Mouse (Mus musculus) ES-Bruce4 (cell line): ENCODE measurements around the gene Ssbp2.

Experiments
- CTCF ChIP-seq: IDR thresholded peaks from one replicate; pipeline ENCODE4 v1.8.1; 2011; ENCODE audit warnings: low read depth, low read length
- POLR2A ChIP-seq: IDR thresholded peaks from one replicate; pipeline ENCODE4 v1.8.1; 2011; ENCODE audit warnings: low read length; ENCODE audit not compliant: insufficient read depth

DNA sequence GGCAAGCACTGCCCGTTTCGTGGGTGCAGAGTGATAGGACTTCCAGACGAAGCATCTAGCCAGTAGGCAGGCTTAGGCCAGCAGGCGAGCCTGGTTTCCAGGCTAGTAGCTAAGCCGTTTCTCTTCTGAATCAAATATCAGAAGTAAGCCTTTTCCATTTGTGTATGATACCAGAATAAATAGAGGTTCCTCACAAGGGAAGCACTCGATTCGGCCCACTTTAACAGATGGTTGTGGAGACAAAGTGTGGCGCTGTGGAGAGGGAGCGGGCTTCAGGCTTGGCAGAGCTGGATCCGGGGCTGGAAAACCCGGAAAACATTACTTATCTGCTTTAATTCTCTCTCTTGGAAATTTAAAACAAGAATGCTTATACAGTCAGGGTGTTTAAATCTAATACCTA lies 27.1 kb upstream of the Ssbp2 start:
- TF ChIP-seq CTCF: no peak
- TF ChIP-seq POLR2A: no peak
